Mouse (Mus musculus): ENCODE results near the gene Alpl.

Gene Alpl

DNA sequence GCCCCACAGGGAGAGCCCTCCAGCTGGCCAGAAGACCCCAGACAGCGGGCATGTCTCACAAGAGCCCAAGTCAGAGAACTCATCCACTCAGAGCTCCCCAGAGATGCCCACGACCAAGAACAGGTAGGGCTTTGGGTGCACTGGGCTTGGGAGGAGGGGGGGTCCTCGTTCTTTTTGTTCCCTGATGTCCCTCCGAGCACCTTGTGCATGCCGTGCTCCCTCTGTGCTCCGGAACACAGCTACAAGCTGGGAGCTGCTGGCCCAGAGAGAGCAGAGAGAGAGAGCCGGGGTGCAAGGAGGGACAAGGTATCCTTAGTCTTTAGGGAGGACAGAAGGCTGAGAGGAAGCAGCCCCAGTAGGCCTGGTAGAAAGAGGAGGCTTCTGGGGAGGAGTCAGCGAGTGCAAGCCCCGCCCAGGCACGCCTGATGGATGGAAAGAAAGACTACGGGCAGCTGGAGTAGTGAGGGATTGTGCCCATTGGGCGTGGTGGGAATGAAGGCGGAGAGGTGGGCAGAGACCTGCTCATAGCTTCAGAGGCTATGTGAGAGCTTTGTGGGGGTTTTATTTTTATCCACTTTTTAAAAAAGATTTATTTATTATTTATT, 70.5 kb downstream of the Alpl start:
- TF ChIP-seq GATA4 (IDR thresholded peaks at IDR 0.05; ENCODE audit: insufficient replicate concordance, low read length): no peak

DNA sequence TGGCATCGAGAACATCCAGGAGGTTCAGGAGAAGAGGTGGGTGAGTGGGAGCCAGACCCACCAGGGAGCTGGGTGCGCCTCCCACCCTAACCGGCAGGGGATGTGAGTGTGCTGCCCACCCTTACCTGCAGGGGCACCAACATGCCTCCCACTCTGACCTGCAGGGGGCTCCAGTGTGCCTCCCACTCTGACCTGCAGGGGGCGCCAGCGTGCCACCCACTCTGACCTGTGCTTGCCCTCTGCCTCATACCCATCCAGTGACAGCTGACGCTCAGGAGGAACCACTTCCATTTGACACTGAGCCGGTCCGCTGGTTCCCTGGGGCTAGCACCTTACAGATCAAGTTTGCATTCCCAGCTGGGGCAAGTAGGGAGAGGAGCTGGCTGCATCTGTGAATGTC, 71.4 kb downstream of the Alpl start:
- no peak for TF ChIP-seq GATA4 (IDR thresholded peaks at IDR 0.05; ENCODE audit: insufficient replicate concordance, low read length)

DNA sequence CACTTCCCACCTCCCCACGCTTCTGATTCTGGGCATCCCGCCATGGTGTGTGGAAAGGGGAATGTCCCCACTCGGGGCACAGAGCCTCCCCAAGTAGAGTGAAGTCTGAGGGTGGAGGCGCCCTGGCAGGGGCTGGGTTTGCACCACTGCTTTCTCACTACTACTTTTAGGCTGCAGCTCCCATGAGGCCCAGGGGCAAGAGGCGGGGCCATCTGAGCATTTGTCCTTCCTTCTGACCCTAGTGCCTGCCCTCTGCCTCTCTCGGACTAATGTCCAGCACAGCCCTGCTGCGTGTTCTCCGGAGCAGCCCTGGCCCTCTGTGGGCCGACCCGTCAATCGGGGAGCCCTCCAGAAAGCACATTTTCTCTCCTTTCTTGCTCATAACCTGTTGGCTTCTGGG, 72.0 kb downstream of the Alpl start:
- no peak for TF ChIP-seq GATA4 (IDR thresholded peaks at IDR 0.05; ENCODE audit: insufficient replicate concordance, low read length)

DNA sequence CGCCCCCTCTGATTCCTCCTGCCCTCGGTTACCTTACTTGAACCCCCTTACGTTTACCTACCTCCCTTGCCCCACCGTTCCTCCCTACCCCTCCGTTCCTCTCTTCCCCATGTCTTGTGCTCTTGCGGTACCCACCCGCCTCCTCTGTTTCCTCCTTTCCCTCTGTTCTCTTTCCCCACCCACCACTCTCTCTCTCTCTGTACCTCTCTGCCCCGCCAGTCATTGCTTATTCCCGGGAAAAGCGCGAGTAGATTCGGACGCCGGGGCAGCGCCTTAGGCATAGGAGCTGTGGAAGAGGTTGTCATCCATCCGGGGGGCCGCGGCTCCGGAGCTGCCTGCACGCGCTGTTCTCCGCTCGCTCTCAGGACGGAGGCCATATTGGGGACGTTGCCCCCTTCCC, 72.7 kb downstream of the Alpl start:
- no peak for TF ChIP-seq GATA4 (IDR thresholded peaks at IDR 0.05; ENCODE audit: insufficient replicate concordance, low read length)

DNA sequence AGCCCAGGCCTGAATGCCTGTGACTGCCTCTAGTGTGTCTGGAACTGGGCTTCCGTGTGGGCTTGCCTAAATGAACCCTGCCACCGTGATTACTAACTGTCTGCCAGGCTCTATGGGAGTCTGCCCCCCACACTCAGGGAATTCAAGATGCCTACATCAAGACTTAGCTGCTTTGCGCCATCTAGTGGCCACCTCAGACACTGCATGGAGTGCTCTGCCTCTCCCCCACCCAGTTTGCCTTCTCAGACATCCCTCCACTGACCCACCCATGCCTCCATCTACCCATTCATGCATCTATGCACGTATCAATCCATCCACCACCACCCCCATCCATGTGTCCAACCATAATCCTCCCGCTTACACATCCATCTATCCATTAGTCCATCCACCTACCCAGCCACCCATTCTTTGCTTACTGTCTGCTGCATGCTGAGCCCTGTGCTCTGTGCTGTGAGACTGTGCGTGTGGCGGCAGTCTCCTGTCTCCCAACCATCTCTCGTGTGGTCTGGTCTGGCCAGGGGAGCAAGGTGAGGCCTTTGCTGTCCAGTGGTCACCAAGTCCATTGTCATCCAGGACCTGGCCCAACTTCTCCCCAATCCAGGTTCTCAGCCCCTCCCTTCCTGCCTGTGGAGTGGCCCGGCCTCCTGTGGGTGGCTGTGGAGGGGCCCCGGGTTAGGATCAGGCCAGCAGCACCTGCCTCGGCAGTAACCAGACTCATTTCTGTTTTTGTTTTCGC, 73.3 kb downstream of the Alpl start:
- no peak for TF ChIP-seq GATA4 (IDR thresholded peaks at IDR 0.05; ENCODE audit: insufficient replicate concordance, low read length)

DNA sequence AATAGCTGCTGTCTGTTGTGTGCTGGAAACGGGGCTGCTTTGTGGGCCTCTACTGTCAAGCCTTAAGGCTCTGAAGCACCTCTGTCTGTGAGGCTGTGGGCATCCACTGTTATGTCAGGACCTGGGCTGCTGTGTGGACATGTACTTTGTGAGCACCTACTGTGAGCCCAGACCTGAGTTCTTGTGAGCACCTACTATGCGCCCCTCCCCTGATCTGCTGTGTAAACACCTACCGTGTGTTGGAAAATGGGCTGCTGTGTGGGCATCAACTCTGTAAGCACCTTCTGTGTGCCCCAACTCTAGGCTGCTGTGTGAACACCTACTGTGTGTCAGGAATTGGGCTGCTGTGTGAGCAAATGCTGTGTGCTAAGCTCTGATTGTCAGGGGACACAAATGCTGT, 74.0 kb downstream of the Alpl start:
- no peak for TF ChIP-seq GATA4 (IDR thresholded peaks at IDR 0.05; ENCODE audit: insufficient replicate concordance, low read length)

DNA sequence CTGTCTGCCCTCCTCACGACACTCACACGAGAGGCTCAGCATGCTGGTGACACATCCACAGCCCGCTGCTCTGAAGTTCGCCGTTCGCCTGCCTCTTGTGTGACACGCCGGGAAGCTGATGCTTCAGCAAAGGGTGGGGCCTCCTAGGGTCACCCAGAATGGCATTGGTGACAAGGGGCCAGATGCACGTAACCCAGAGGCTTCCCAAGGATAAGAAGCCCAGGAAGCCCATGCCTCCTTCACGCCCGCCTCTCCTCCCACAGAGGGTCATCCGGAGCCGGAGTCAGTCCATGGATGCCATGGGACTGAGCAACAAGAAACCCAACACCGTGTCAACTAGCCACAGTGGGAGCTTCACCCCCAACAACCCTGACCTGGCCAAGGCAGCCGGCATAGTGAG, 74.6 kb downstream of the Alpl start:
- TF ChIP-seq GATA4 (IDR thresholded peaks at IDR 0.05; ENCODE audit: insufficient replicate concordance, low read length): no peak

DNA sequence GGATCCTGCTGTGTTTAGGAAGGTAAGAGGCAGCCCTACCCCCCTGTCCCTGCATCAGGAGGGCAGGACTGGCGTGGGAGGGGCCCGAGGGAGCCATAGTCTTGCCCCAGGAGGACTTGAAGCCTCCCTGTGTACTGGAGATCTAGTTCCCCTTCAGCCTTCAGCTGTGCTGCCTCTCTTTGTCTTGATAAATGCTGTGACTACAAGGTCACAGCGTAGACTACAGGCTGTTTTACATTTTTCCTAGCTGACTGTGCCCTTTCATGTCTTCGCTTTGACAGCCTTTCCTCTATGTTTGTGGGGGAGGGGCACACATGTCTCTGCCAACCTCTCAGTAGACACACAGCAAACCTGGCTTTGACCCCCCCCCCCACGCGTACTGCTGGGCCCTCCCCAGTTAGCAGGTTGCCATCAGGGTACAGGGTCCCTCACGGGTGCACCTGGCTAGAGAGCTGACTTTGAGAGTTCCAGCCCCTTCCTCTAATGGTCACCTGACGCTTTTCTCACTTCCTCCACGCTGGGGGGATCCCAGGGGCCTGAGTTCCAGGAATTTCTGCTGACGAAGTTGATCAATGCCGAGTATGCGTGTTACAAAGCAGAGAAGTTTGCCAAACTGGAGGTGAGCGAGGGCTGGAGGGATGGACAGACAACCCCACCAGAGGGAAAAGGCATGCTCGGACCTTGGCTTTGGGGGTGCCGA, 76.7 kb downstream of the Alpl start:
- no peak for TF ChIP-seq GATA4 (IDR thresholded peaks at IDR 0.05; ENCODE audit: insufficient replicate concordance, low read length)

DNA sequence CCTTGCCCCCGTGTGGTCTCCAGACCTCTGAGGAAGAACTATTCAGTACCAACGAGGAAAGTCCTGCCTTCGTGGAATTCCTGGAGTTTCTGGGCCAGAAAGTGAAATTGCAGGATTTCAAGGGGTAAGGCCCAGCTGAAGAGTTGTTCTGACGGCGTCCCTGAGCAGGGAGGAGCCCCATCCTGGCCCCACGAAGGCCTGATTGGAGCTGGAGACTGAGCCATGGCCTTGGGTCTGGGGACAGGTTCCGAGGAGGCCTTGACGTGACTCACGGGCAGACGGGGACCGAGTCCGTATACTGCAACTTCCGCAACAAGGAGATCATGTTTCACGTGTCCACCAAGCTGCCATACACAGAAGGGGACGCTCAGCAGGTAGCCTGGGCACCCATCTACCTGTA, 78.5 kb downstream of the Alpl start:
- TF ChIP-seq GATA4 (IDR thresholded peaks at IDR 0.05; ENCODE audit: insufficient replicate concordance, low read length): no peak

DNA sequence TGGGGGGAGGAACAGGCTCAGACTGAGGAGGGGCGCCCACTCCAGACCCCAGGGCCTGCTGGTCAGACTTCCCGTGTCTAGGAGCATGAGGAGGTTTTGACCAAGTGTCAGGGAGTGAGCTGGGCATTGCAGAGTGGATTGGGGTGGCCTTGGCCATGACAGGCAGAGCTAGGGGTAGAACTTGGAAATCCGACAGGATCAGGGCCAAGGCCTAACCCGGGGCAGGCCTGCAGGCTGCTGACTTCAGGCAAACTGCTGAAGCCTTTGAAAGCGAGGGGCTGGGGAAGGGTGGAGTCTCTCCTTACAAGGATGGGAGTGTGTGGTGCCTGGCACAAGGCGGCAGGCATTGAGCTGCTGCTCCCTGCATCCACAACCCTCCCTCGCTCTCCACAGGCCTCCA, 79.2 kb downstream of the Alpl start:
- TF ChIP-seq GATA4 (IDR thresholded peaks at IDR 0.05; ENCODE audit: insufficient replicate concordance, low read length): no peak

DNA sequence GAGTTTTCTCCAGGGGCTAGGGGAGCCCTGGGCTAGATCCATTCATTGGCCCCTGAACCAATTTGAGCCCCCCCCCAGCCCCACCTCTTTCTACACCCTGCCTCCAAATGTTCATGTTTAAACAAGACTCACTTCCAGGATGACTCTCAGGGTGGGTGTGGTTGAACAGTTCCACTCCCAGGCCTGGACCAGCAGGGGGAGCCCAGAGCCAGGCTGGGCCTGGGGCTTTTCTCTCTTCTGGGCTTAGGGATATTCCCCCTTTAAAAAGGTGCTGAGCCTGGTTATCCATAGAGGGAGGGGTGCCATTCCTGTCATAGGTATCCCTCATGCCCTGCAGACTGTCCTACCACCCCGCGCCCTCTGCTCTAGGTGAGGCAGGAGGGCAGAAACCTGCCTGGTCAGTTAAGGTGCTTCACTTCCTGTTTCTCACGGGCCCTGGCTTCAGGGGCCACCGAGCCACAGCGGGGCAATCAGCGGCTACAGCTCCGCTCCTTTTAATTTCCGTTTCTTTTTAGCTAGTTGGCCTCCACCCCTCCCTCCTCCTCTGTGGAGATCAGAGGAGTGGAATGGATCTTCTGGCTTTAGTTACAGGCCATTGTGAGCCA, 82.1 kb downstream of the Alpl start:
- TF ChIP-seq GATA4 (IDR thresholded peaks at IDR 0.05; ENCODE audit: insufficient replicate concordance, low read length): no peak

DNA sequence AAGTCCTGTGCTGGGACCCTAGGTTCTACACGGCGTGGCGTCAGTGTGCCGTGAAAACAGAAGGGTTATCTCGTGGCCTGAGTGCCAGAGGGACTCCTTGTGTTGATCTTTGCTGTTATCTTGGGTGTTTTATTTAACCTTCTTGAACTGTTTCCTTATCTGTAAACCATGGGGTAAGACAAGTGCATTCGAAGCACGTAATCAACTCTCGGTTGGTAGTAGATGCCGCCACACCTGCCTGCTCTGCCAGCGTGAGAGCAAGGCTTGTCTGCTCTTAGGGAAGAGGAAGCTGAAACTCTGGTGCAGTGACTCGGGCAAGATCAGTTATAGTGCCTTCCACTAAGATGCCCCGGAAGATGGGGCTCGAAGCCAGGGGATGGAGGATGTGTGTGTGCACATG, 83.2 kb downstream of the Alpl start:
- no peak for TF ChIP-seq GATA4 (IDR thresholded peaks at IDR 0.05; ENCODE audit: insufficient replicate concordance, low read length)

DNA sequence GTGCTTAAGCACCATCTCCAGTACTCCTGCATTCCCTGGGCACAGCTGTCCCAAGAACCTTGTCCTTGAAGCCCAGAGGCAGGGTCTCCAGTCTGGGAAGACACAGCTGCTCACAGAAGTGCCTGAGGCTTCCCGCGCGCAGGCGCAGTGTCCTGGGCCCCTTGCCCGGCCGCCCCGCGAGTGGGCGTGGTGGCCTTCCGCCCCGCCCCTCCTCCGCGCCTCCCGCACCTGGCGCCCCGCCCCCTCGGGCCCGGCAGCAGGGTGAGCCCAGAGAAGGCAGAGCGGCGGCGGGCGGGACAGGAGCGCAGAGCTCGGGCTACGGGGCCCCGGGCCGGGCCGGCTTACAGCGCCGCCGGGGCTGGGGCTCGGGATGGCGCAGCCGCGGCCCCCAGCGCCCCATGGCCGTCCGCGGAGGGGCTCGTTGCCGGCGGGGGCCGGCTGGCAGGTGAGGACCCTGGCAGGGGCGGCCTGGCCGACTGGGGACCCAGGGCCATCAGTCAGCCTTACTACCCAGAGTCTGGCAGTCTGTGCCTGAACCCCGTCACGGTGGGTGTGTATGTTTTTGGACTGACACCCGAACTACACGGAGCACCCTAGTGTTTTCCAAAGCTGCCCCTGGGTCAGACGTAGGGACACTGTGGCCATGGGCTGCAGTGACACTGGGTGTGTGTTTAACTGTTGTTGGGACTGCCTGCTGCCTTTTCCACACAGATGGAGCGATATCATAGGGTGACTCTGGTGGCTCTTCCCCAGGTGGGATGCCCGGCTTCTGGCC, 88.8 kb downstream of the Alpl start:
- no peak for TF ChIP-seq GATA4 (IDR thresholded peaks at IDR 0.05; ENCODE audit: insufficient replicate concordance, low read length)

DNA sequence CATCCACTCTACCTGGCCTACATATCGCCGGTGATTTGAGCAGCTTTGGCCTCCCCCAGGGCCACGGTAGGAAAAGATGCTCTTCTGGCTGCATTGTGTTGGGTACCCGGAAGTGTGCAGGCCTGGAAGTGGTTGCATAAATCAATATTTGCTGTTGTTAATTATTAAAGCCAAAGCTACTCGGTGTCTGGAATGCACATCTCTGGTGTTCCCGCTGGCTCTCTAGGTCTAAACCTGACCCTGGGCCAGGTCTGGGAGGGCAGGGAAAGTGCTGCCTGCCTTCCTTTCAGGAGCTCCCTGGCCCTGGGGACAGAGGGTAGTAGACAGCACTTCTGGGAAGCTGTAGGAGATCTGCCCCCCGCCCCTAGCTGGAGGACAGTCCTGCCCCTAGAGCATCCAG, 89.7 kb downstream of the Alpl start:
- no peak for TF ChIP-seq GATA4 (IDR thresholded peaks at IDR 0.05; ENCODE audit: insufficient replicate concordance, low read length)

DNA sequence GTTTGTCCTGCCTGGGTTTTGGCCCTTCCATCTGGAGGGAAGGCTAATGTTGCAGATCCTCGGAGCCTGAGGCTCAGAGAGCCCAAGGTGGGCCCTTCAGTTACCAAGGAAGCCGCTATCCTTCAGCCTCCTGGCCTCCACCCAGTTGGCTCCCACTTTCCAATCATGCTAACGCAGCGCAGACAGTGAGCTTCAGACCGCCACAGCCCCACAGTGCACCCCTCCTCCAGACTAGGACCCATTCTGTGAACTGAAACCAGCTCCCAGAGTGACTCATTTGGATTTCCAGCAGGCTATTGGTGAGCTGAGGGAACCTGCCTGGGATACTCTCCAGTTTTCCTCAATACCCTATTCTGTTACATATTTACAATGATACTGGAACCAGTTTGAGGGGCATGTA, 90.8 kb downstream of the Alpl start:
- no peak for TF ChIP-seq GATA4 (IDR thresholded peaks at IDR 0.05; ENCODE audit: insufficient replicate concordance, low read length)

All from liver, adult (tissue).